Mouse (Mus musculus) embryonic stem cell, embryonic (primary cell): ENCODE results near the gene Scmh1.

Experiments used
- CTCF ChIA-PET, 4 experiments: fragments of 300-600 bp in 2 of 4; fragments of 350-600 bp in 2 of 4; sonication (Branson Sonifier 250); formaldehyde crosslinking; loops; one replicate each; lab custom pipeline; 2022; ENCODE audit warnings: inconsistent platforms in 2 of 4; lab: Charles Lee
- POLR2A ChIA-PET, 4 experiments: fragments of 300-600 bp in 2 of 4; fragments of 350-600 bp in 2 of 4; sonication (Branson Sonifier 250); formaldehyde crosslinking; loops; one replicate each; lab custom pipeline; 2022; ENCODE audit warnings: antibody characterized with exemption in 4 of 4, inconsistent platforms in 1 of 4; lab: Charles Lee

Gene Scmh1

DNA sequence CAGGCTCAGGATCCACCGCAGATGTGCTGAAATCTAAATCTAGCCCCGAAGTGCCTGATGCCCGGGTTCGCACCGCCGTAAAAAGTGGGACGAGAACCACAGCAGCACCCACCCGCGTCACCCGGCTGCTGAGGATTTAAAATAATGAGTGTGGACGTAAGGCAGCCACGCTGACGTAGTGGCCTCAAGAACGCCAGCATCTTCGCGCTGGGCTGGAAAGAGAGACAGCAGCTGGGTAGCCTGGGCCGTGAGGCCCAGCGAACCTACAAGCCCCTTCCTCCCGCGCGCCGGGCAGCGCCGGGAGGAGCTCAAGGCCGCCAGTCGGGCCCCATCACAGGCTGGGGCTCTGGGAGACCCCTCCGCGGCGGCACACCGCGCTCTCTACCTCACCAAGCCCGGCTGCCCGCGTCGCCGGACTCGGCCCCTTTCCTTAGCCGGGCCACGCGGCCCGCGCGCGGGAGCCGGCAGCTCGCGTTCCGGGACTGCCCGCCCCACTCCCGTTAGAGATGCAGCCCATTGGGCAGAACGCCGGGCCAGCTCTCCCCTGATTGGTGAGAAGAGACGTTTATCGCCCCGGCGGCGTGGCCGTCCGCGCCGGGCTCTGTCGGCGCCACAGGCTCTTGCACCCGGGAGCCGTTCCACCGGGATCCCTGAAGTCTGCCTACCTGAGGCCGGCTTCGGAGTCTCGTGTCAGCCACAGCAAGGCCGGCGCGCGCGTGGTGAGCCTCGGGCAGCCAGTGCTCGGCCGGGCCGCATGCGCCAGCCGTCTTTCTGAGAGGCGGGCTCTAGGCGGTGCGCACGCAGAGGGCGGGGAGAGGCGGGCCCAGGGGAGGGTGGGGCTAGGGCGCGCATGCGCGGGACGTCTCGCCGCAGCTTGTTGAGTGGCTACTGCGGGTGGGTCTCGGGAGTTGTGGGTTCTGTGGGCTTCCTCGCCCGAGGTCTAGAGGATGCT, 164.7 kb downstream of the Scmh1 start, which contains the start of gene Ctps:
Ctps (minus strand) TSS at position 791 of the 952 bp plus-strand sequence.
- ChIA-PET CTCF (interaction anchor here in 3 of 4 experiments (0.8 to 2.8 kb wide), 10 partner anchors 11 to 459 kb away, joined by 3 to 9 read pairs (median 4); no protein-coding TSS in a partner anchor), POLR2A (interaction anchor here (0.5 to 4.8 kb wide), 110 partner anchors 9 to 1330 kb away, joined by 3 to 70 read pairs (median 4); partner anchors contain the start of genes Cited4 (in 3 of the 4), Exo5 (in 3 of the 4), Foxo6 (in 1 of the 4) and Kcnq4 (in 1 of the 4))

DNA sequence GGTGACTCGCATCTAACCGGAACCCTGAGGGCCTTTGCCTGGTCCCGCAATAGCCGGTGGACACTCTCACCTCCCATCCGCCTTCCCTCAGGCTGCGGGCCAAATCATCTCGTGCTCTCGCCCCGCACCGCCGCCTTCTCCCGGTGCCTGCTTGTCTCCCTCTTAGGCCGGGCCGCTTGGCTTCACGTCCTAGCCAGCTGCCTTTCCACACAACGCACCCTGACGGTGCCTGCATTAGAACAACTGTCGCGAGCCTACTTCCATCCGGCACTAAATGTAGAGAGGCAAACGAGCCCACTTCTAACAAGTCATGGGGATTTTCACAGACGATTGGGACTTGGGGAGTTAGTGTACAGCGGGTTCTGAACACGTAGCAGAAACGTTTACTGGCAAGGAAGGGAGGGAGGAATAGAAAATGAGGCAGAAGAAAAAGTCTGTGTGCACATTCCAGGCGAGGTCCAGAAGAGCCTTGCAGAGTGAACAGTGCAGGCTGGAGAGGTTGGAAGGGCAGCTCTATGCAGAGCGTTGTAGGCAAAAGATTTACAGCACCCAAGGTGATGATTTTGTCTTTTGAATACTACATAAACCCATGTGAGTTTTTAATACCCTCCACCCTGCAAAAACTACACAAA, 165.5 kb downstream of the Scmh1 start:
- CTCF ChIA-PET, result interaction anchor here in 3 of 4 experiments (0.7 to 2.8 kb wide), 5 partner anchors 19 to 280 kb away, joined by 3 to 9 read pairs (median 5); no protein-coding TSS in a partner anchor

DNA sequence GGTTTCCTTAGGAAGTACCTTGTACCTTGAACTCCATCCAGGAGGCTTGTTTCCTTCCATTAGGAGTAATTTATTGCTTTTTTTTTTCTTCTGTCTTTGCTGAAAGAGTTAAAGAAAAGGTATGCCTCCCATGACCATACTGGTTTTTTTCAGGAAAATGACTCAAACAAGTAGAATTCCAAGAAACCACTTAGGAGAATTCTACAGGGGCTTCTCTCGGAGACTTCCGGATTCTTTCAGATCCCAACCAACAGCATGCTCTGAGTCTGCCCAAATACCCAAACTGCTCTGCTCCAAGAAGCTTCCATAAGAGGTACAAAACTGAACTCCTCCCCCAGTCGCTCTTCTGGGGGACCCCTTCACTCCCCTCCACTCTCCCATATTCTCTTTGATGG, 166.0 kb downstream of the Scmh1 start:
- ChIA-PET CTCF (interaction anchor here in 2 of 4 experiments (0.7 to 2.8 kb wide), 3 partner anchors 19 to 280 kb away, joined by 3 to 9 read pairs (median 9); no protein-coding TSS in a partner anchor), POLR2A (interaction anchor here in 3 of 4 experiments (0.6 to 4.8 kb wide), 10 partner anchors 12 to 177 kb away, joined by 3 to 70 read pairs (median 6); partner anchors contain the start of gene Cited4 (in 2 of the 3))

More for the DNA sequence above, 165.5 kb downstream of the Scmh1 start:
- POLR2A ChIA-PET, result interaction anchor here (0.5 to 4.8 kb wide), 66 partner anchors 9 to 1250 kb away, joined by 3 to 70 read pairs (median 5); partner anchors contain the start of genes Cited4 (in 3 of the 4), Exo5 (in 3 of the 4), Foxo6 (in 1 of the 4) and Kcnq4 (in 1 of the 4)

DNA sequence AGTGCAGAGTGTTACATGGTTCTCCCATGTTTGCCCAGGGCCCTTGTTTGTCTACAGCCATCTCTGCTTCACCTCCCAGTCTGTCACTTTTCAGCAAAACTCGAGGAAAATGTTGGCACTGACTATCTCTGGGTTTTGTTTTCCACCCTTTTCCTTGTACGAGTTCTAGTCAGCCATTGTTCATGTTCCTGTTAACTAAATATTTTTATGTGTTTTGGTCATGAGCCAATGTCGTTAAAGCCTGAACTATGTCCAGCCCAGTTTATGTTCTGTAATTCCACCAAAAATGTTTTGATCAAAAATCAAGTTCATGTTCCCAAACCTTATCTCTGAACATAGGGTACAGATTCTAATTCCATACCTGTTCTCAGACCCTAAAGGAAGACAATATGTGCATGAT, 166.6 kb downstream of the Scmh1 start:
- ChIA-PET POLR2A (interaction anchor here in 2 of 4 experiments (0.6 to 4.8 kb wide), 2 partner anchors 96 to 105 kb away, joined by 6 to 70 read pairs; partner anchors contain the start of gene Cited4 (in 1 of the 2)), CTCF (no interaction called here)
